ENCODE assay signal across 30 mouse cellular contexts in genomic region chr15:31660133-31660795, GRCm38 (mm10). TPM values are rescaled to one million over a fixed set of nuclear protein-coding genes. Genes with fewer than 3 reads are reported as not detected.
DNase-seq lines count a peak whose midpoint lies in the region; ATAC-seq and TF ChIP-seq lines count a peak whose summit lies in the region.
"Had no signal": no experiment of that assay in that cellular context is flagged by ENCODE, and none has a peak within 500 bp of the region (broad histone marks: within the 10 kb centered on the region; RNA-seq: fewer than 3 reads in every experiment).

No protein-coding gene starts in this region.

- H3K4me3 ChIP-seq in liver, adult 2 months (ENCODE audit: insufficient read depth, low read depth, low read length): no peak overlapping the region
- H3K4me3 ChIP-seq in liver, postnatal 0 days (ENCODE audit: low read depth, low read length): no peak overlapping the region
- H3K4me3 ChIP-seq in hindbrain, postnatal 0 days (ENCODE audit: low read length): no peak overlapping the region
- no peak overlapping the region for H3K4me3 ChIP-seq in neural tube, embryonic 15.5 days (replicated peaks)
- H3K4me3 ChIP-seq: embryonic facial prominence, embryonic 10.5 days; embryonic facial prominence, embryonic 15.5 days; forebrain, embryonic 13.5 days; heart, embryonic 10.5 days; heart, embryonic 15.5 days; limb, embryonic 10.5 days; limb, embryonic 15.5 days; stomach, embryonic 15.5 days had no signal

- H3K9me3 ChIP-seq in liver, postnatal 0 days (ENCODE audit: low read length): no peaks in the 10 kb centered on the region
- no peaks in the 10 kb centered on the region for H3K9me3 ChIP-seq in hindbrain, postnatal 0 days (ENCODE audit: low read length)
- no peaks in the 10 kb centered on the region for H3K9me3 ChIP-seq in neural tube, embryonic 15.5 days (replicated peaks)
- H3K9me3 ChIP-seq: embryonic facial prominence, embryonic 10.5 days; embryonic facial prominence, embryonic 15.5 days; forebrain, embryonic 13.5 days; heart, embryonic 10.5 days; heart, embryonic 15.5 days; limb, embryonic 10.5 days; limb, embryonic 15.5 days; stomach, embryonic 15.5 days had no signal

- no peak for TF ChIP-seq EP300 in liver, postnatal 0 days (IDR thresholded peaks at IDR 0.05; ENCODE audit: low read depth)

- no peak overlapping the region for H3K4me2 ChIP-seq in liver, postnatal 0 days (ENCODE audit: low read depth, low read length)
- no peak overlapping the region for H3K4me2 ChIP-seq in hindbrain, postnatal 0 days (ENCODE audit: low read depth, low read length)
- H3K4me2 ChIP-seq in neural tube, embryonic 15.5 days: no peak overlapping the region
- H3K4me2 ChIP-seq: embryonic facial prominence, embryonic 15.5 days; forebrain, embryonic 13.5 days; heart, embryonic 15.5 days; limb, embryonic 15.5 days; lung, embryonic 14.5 days; stomach, embryonic 15.5 days had no signal

- no peaks in the 10 kb centered on the region for H3K27me3 ChIP-seq in liver, adult 2 months (ENCODE audit: control insufficient read depth, insufficient read depth, low read length)
- no peaks in the 10 kb centered on the region for H3K27me3 ChIP-seq in liver, postnatal 0 days (ENCODE audit: insufficient read depth, low read length)
- no peaks in the 10 kb centered on the region for H3K27me3 ChIP-seq in hindbrain, postnatal 0 days (ENCODE audit: insufficient read depth, low read length)
- H3K27me3 ChIP-seq in neural tube, embryonic 15.5 days (replicated peaks): no peaks in the 10 kb centered on the region
- H3K27me3 ChIP-seq: embryonic facial prominence, embryonic 15.5 days; forebrain, embryonic 13.5 days; heart, embryonic 15.5 days; limb, embryonic 15.5 days; stomach, embryonic 15.5 days had no signal

- no peak for TF ChIP-seq POLR2A in liver, adult 2 months (IDR thresholded peaks at IDR 0.05; ENCODE audit: extremely low read depth, insufficient read depth, low read length)

- no peak for ATAC-seq in liver, postnatal 0 days
- ATAC-seq in hindbrain, postnatal 0 days: 0 out of 2 replicates have a peak, but pooled peaks have one; percentile 42
- peak; percentile 56; the same call in 1 of the 2 replicates for ATAC-seq in neural tube, embryonic 15.5 days (ENCODE audit: low FRiP score)
- ATAC-seq: forebrain, embryonic 13.5 days; inflammation-experienced regulatory T-cells, adult 6 months; midbrain, embryonic 16.5 days had no signal

- no peak for TF ChIP-seq CTCF in liver, adult 2 months (IDR thresholded peaks at IDR 0.05; ENCODE audit: low read depth, low read length)
- no peak for TF ChIP-seq CTCF in liver, postnatal 0 days (IDR thresholded peaks at IDR 0.05; ENCODE audit: low read depth)
- no peak for TF ChIP-seq CTCF in hindbrain, postnatal 0 days (IDR thresholded peaks at IDR 0.05; ENCODE audit: low read depth)

- peak; percentile 7 for DNase-seq in kidney, adult 9 months
- DNase-seq in kidney, postnatal 25 days: no peak
- peak; percentile 42 for DNase-seq in liver, adult 2 months (ENCODE audit: extremely low read depth, low read depth, low spot score)
- DNase-seq in liver, postnatal 0 days: no peak
- DNase-seq in hindbrain, postnatal 0 days (ENCODE audit: low spot score): no peak
- no peak for DNase-seq in cerebellum, adult 9-11 months
- DNase-seq: adrenal gland, postnatal 25 days; B cell, adult 2 months; cerebellum, adult 18-20 months; cerebellum, postnatal 14 days; gastrocnemius, postnatal 25 days; heart, adult 11 months; heart, postnatal 36 days; kidney, adult 18-20 months; layer of hippocampus, adult 9-11 months; lung, embryonic 14.5 days; lung, postnatal 14 days; right cerebral cortex, postnatal 25 days had no signal

- no peak overlapping the region for H3K27ac ChIP-seq in liver, adult 2 months (replicated peaks; ENCODE audit: insufficient read depth, low read depth, low read length)
- no peak overlapping the region for H3K27ac ChIP-seq in liver, postnatal 0 days (ENCODE audit: low read depth)
- no peak overlapping the region for H3K27ac ChIP-seq in hindbrain, postnatal 0 days
- peak overlapping the region; percentile 72 for H3K27ac ChIP-seq in neural tube, embryonic 15.5 days (replicated peaks)
- H3K27ac ChIP-seq: embryonic facial prominence, embryonic 10.5 days; embryonic facial prominence, embryonic 15.5 days; forebrain, embryonic 13.5 days; heart, embryonic 10.5 days; heart, embryonic 15.5 days; limb, embryonic 10.5 days; limb, embryonic 15.5 days; liver, embryonic 14.5 days; stomach, embryonic 15.5 days had no signal

- no peak overlapping the region for H3K9ac ChIP-seq in liver, adult 2 months (ENCODE audit: low read depth, low read length)
- H3K9ac ChIP-seq in liver, postnatal 0 days (replicated peaks): no peak overlapping the region
- no peak overlapping the region for H3K9ac ChIP-seq in hindbrain, postnatal 0 days (replicated peaks; ENCODE audit: low read length)
- H3K9ac ChIP-seq in neural tube, embryonic 15.5 days (replicated peaks): no peak overlapping the region
- H3K9ac ChIP-seq: embryonic facial prominence, embryonic 15.5 days; forebrain, embryonic 13.5 days; heart, embryonic 15.5 days; limb, embryonic 15.5 days; liver, embryonic 14.5 days; lung, embryonic 14.5 days; stomach, embryonic 15.5 days had no signal

- peaks cover 2% of the 10 kb centered on the region; the same call in 1 of the 2 replicates for H3K4me1 ChIP-seq in liver, adult 2 months (ENCODE audit: control insufficient read depth, insufficient read depth, low read length)
- no peaks in the 10 kb centered on the region for H3K4me1 ChIP-seq in liver, postnatal 0 days (ENCODE audit: insufficient read depth)
- H3K4me1 ChIP-seq in hindbrain, postnatal 0 days (ENCODE audit: insufficient read depth, low read length): no peaks in the 10 kb centered on the region
- peaks cover 10% of the 10 kb centered on the region for H3K4me1 ChIP-seq in neural tube, embryonic 15.5 days
- H3K4me1 ChIP-seq: embryonic facial prominence, embryonic 10.5 days; embryonic facial prominence, embryonic 15.5 days; heart, embryonic 10.5 days; heart, embryonic 15.5 days; limb, embryonic 15.5 days; stomach, embryonic 15.5 days had no signal

- H3K36me3 ChIP-seq in liver, adult 2 months (ENCODE audit: control insufficient read depth, insufficient read depth, low read length): no peaks in the 10 kb centered on the region
- H3K36me3 ChIP-seq in liver, postnatal 0 days (replicated peaks; ENCODE audit: insufficient read depth, low read length): no peaks in the 10 kb centered on the region
- no peaks in the 10 kb centered on the region for H3K36me3 ChIP-seq in hindbrain, postnatal 0 days (ENCODE audit: insufficient read depth, low read length)
- no peaks in the 10 kb centered on the region for H3K36me3 ChIP-seq in neural tube, embryonic 15.5 days
- H3K36me3 ChIP-seq: embryonic facial prominence, embryonic 10.5 days; embryonic facial prominence, embryonic 15.5 days; heart, embryonic 10.5 days; heart, embryonic 15.5 days; limb, embryonic 10.5 days; limb, embryonic 15.5 days; stomach, embryonic 15.5 days had no signal

- no peaks in the 10 kb centered on the region for H3K79me2 ChIP-seq in liver, adult 2 months (ENCODE audit: control insufficient read depth, insufficient read depth, low read length)

- WGBS in liver, adult 2 months: 76% methylated on average over 5 of the region's 5 CpGs
- WGBS in liver, postnatal 0 days (ENCODE audit: insufficient replicate concordance): 71% methylated on average over 5 of the region's 5 CpGs
- WGBS in hindbrain, postnatal 0 days: 72% methylated on average over 5 of the region's 5 CpGs
- 73% methylated on average over 5 of the region's 5 CpGs for WGBS in neural tube, embryonic 15.5 days

RNA-seq across cellular contexts. Expression of gene Fam173b, which starts 58.6 kb away (rescaled TPM):
- total RNA-seq in liver, adult 2 months (2014; rRNA removed): 20.1 and 20.4 TPM in 2 replicates
- 8.5 and 13.7 TPM in 2 replicates for polyA plus RNA-seq in liver, adult 2 months (2012; rRNA removed)
- 9.3 and 12.1 TPM in 2 replicates for polyA plus RNA-seq in liver, postnatal 0 days (2015; fragmentation: Nextera tagmentation; extraction: Ambion mirVana)
- total RNA-seq in hindbrain, postnatal 0 days (2014; rRNA removed): 7.4 and 12.5 TPM in 2 replicates
- 8.2 and 8.9 TPM in 2 replicates for polyA plus RNA-seq in hindbrain, postnatal 0 days (2015; fragmentation: Nextera tagmentation; extraction: Ambion mirVana)
- polyA plus RNA-seq in neural tube, embryonic 15.5 days (2015; fragmentation: Nextera tagmentation; extraction: Ambion mirVana): 11.1 and 11.6 TPM in 2 replicates

RNA-seq across cellular contexts. Expression of gene Cct5, which starts 58.7 kb away (rescaled TPM):
- 180 and 184 TPM in 2 replicates for total RNA-seq in liver, adult 2 months (2014; rRNA removed)
- polyA plus RNA-seq in liver, adult 2 months (2012; rRNA removed): 72.8 and 73.6 TPM in 2 replicates
- polyA plus RNA-seq in liver, postnatal 0 days (2015; fragmentation: Nextera tagmentation; extraction: Ambion mirVana): 164 and 168 TPM in 2 replicates
- 251 and 279 TPM in 2 replicates for total RNA-seq in hindbrain, postnatal 0 days (2014; rRNA removed)
- 416 and 423 TPM in 2 replicates for polyA plus RNA-seq in hindbrain, postnatal 0 days (2015; fragmentation: Nextera tagmentation; extraction: Ambion mirVana)
- polyA plus RNA-seq in neural tube, embryonic 15.5 days (2015; fragmentation: Nextera tagmentation; extraction: Ambion mirVana): 473 and 502 TPM in 2 replicates

Comparison
In these comparisons a context has a peak if more than half of its experiments do, and no peak if none do; other contexts are left out.
1. DNase-seq: peak in kidney, adult 9 months (single experiment) and liver, adult 2 months (single experiment); none in kidney, postnatal 25 days (0 of 2), liver, postnatal 0 days (single experiment), hindbrain, postnatal 0 days (single experiment) and cerebellum, adult 9-11 months (single experiment).